Mouse (Mus musculus) embryonic facial prominence, embryonic 15.5 days (tissue): ENCODE data around the gene Trip10. TPM values are rescaled to one million over a fixed set of nuclear protein-coding genes. Genes with fewer than 3 reads are reported as not detected.
"Not testable (repeated sequence)": the region's sequence is repeated elsewhere in the genome, so short reads cannot be mapped to it uniquely, and the experiment has no call there.

ENCODE experiments used
- ATAC-seq: fragments of 200-750 bp; cut with Nextera tagmentation; 2 replicates; pipeline ENCODE4 v1.8.0; 2017; ENCODE audit warnings: low read depth, moderate TSS enrichment; ENCODE audit not compliant: insufficient number of reproducible peaks, low FRiP score, low TSS enrichment
- H3K27ac ChIP-seq: fragments of 300-500 bp; sonication (generic); replicated peaks from 2 replicates; pipeline ENCODE4 v1.5.1; 2015; ENCODE audit warnings: mild to moderate bottlenecking, inconsistent platforms
- H3K27me3 ChIP-seq: fragments of 300-500 bp; sonication (generic); 2 replicates; pipeline ENCODE4 v1.6.1; 2015; ENCODE audit warnings: inconsistent platforms
- H3K36me3 ChIP-seq: fragments of 300-500 bp; sonication (generic); 2 replicates; pipeline ENCODE4 v1.6.1; 2015; ENCODE audit warnings: mild to moderate bottlenecking, inconsistent platforms
- H3K4me1 ChIP-seq: fragments of 300-500 bp; sonication (generic); 2 replicates; pipeline ENCODE4 v1.6.1; 2015; ENCODE audit warnings: inconsistent platforms
- H3K4me2 ChIP-seq: fragments of 300-500 bp; sonication (generic); replicated peaks from 2 replicates; pipeline ENCODE4 v1.6.1; 2015; ENCODE audit warnings: mild to moderate bottlenecking, inconsistent platforms
- H3K4me3 ChIP-seq: fragments of 300-500 bp; sonication (generic); replicated peaks from 2 replicates; pipeline ENCODE4 v1.5.1; 2015; ENCODE audit warnings: mild to moderate bottlenecking, inconsistent platforms
- H3K9ac ChIP-seq: fragments of 300-500 bp; sonication (generic); 2 replicates; pipeline ENCODE4 v1.6.1; 2015; ENCODE audit warnings: inconsistent platforms
- H3K9me3 ChIP-seq: fragments of 300-500 bp; sonication (generic); replicated peaks from 2 replicates; pipeline ENCODE4 v1.6.1; 2016; ENCODE audit warnings: inconsistent platforms
- WGBS: fragments of 180-500 bp; shearing (Covaris S2); methylation state at CpG from one replicate; pipeline ENCODE4 v1.1.7; 2015; 5-methylcytosine and 5-hydroxymethylcytosine counted together
- polyA plus RNA-seq: library from polyadenylated mRNA; unstranded; fragments of >200 nt; fragmentation: Nextera tagmentation; extraction: Ambion mirVana; gene quantifications from 2 replicates; pipeline ENCODE4 v1.2.1, GENCODE M21; 2015

Trip10 gene
- polyA plus RNA-seq, 1 experiment from 2014 or later = 36.8 TPM

GRCm38 (mm10) chr17:57271301-57271700 is 22.0 kb downstream of the Trip10 start:
- Histone ChIP-seq H3K9me3 (no peaks in the 10 kb centered on the region), H3K36me3 (no peaks in the 10 kb centered on the region), H3K4me2 (no peak overlapping the region), H3K4me3 (no peak overlapping the region), H3K27me3 (no peaks in the 10 kb centered on the region), H3K27ac (no peak overlapping the region), H3K4me1 (peaks cover 27% of the 10 kb centered on the region), H3K9ac (no peak overlapping the region)
- 56% methylated on average over 9 of the region's 9 CpGs for WGBS
- ATAC-seq = no peak

DNA sequence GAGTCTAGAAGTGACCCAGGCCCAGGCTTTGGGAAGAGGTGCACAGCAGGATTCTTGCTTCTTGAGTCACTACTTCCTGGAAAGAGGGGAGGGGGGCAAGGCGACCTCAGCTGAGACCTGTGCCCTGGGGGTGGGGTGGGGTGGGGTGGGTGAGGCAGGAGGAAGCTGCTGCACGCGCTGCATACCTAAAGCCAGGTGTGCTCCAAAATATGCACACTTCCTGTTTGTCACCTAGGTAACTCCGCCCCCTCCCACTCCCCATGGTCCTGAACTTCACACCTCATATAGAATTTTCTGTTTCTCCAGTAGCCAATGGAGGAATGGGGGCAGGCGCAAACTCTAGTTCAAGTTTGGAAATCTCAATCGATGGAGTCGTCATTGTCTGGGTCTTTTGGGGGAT is 24.6 kb downstream of the Trip10 start:
- peak overlapping the region; percentile 84; the same call in 1 of the 2 replicates for H3K4me2 ChIP-seq
- H3K9me3 ChIP-seq = no peaks in the 10 kb centered on the region
- no peak overlapping the region for H3K27ac ChIP-seq
- no peak overlapping the region for H3K9ac ChIP-seq
- WGBS = 31% methylated on average over 7 of the region's 7 CpGs
- H3K36me3 ChIP-seq = no peaks in the 10 kb centered on the region
- no peak for ATAC-seq
- no peaks in the 10 kb centered on the region for H3K27me3 ChIP-seq
- peaks cover 30% of the 10 kb centered on the region for H3K4me1 ChIP-seq
- H3K4me3 ChIP-seq = no peak overlapping the region

DNA sequence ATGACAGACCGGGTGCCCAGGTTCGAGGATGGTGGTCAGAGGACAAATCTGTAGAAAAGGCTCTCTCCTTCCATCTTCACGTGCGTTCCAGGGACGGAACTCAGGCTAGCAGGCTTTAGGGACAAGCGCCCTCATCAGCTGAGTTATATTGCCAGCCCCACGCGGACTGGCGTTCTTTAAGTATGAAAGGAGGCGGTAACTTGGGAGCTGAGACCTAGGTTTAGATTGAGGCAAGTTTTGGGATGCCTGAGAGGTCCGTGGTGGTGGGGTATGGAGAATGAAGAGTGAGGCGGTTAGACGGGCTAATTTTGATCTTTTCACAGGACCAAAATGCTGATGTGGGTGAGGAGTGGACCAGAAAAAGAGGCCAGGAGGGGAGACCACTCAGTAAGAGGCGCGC is 25.4 kb downstream of the Trip10 start:
- Histone ChIP-seq H3K27ac (peak overlapping the region; percentile 31; the same call in 1 of the 2 replicates), H3K27me3 (no peaks in the 10 kb centered on the region)

GRCm38 (mm10) chr17:57275111-57275996 is 26.1 kb downstream of the Trip10 start:
- H3K4me2 ChIP-seq = peak overlapping the region; percentile 84
- H3K4me1 ChIP-seq = peaks cover 30% of the 10 kb centered on the region
- under 1% methylated on average over 53 of the region's 53 CpGs for WGBS
- no peaks in the 10 kb centered on the region for H3K36me3 ChIP-seq
- no peaks in the 10 kb centered on the region for H3K9me3 ChIP-seq
- H3K4me3 ChIP-seq = peak overlapping the region; percentile 59
- H3K9ac ChIP-seq = peak overlapping the region; percentile 50
- H3K27me3 ChIP-seq = 0 out of 2 replicates have a peak, but pooled peaks cover 4% of the 10 kb centered on the region
- peak overlapping the region; percentile 48 for H3K27ac ChIP-seq
- ATAC-seq = peak; percentile 83

More for the DNA sequence above, 25.4 kb downstream of the Trip10 start:
- 6% methylated on average over 15 of the region's 15 CpGs for WGBS
- no peak for ATAC-seq
- H3K4me3 ChIP-seq = peak overlapping the region; percentile 59
- peak overlapping the region; percentile 50 for H3K9ac ChIP-seq
- peak overlapping the region; percentile 84 for H3K4me2 ChIP-seq
- H3K9me3 ChIP-seq = no peaks in the 10 kb centered on the region
- H3K36me3 ChIP-seq = no peaks in the 10 kb centered on the region
- peaks cover 30% of the 10 kb centered on the region for H3K4me1 ChIP-seq

- 3% methylated on average over 13 of the region's 13 CpGs for WGBS
- ATAC-seq = no peak
- H3K9ac ChIP-seq = no peak overlapping the region
- H3K27ac ChIP-seq = peak overlapping the region; percentile 48
- no peaks in the 10 kb centered on the region for H3K36me3 ChIP-seq
- 0 out of 2 replicates have a peak, but pooled peaks cover 4% of the 10 kb centered on the region for H3K27me3 ChIP-seq
- peak overlapping the region; percentile 84 for H3K4me2 ChIP-seq
- H3K9me3 ChIP-seq = no peaks in the 10 kb centered on the region
- peaks cover 30% of the 10 kb centered on the region for H3K4me1 ChIP-seq
- H3K4me3 ChIP-seq = peak overlapping the region; percentile 59
These were observed 26.7 kb downstream of the Trip10 start for GRCm38 (mm10) chr17:57275997-57276351.

DNA sequence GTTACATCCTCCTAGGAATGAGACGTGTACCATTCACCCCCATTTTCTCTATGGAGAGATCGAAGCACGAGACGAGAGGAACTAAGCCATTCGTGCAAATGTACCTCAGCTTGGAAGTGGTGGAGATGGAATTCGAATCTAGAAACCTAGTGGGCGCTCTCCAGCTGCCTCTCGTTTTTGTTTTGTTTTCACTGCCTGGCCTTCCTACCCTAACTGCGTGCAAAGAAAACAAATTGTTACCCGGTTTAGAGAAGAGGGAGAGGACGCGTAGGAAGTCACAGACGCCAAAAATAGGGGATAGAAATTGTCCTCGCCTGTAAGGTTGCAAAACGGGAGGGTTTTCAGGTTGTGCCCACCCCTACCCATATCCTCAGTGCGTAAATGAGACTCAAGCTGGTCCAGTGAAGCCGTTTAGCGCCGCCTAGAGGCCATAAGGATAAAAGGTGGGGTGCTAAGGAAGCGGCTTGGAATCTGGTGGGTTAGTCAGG is 27.4 kb downstream of the Trip10 start:
- ATAC-seq = no peak
- peak overlapping the region; percentile 84 for H3K4me2 ChIP-seq
- no peaks in the 10 kb centered on the region for H3K36me3 ChIP-seq
- H3K27ac ChIP-seq = peak overlapping the region; percentile 48
- peaks cover 26% of the 10 kb centered on the region for H3K4me1 ChIP-seq
- no peak overlapping the region; the same call in 1 of the 2 replicates for H3K9ac ChIP-seq
- H3K9me3 ChIP-seq = no peaks in the 10 kb centered on the region
- under 1% methylated on average over 20 of the region's 20 CpGs for WGBS
- H3K27me3 ChIP-seq = 0 out of 2 replicates have a peak, but pooled peaks cover 4% of the 10 kb centered on the region
- peak overlapping the region; percentile 59 for H3K4me3 ChIP-seq

DNA sequence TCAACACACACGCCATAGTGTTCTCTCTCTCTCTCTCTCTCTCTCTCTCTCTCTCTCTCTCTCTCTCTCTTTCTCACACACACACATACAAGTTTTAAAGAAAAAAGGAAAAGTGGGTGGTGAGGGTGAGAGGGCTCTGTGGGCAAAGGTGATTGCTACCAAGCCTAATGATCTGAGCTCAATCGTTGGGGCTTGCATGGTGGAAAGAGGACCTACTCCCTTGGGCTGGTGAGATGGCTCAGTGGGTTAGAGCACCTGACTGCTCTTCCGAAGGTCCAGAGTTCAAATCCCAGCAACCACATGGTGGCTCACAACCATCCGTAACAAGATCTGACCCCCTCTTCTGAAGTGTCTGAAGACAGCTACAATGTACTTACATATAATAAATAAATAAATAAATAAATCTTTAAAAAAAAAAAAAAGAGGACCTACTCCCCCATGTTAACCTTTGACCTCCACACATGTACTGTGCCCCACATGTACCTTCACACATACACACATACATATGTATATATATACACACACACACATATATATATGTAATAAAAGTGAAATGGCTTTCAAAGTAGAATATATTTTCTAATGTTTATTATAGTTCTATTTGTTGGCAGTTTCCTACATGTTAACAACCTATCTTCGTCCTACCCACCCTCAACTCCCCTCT is 28.5 kb downstream of the Trip10 start:
- ATAC-seq, H3K36me3 ChIP-seq, H3K27me3 ChIP-seq, H3K9me3 ChIP-seq, H3K9ac ChIP-seq, H3K4me2 ChIP-seq, H3K27ac ChIP-seq, H3K4me3 ChIP-seq: not testable (repeated sequence)
- WGBS = 85% methylated on average over 4 of the region's 5 CpGs
- H3K4me1 ChIP-seq = peaks cover 26% of the 10 kb centered on the region

- peaks cover 26% of the 10 kb centered on the region for H3K4me1 ChIP-seq
- WGBS = 83% methylated on average over 2 of the region's 2 CpGs
These were observed 29.3 kb downstream of the Trip10 start for GRCm38 (mm10) chr17:57278537-57278936.

GRCm38 (mm10) chr17:57278943-57279590 is 29.8 kb downstream of the Trip10 start, which contains the start of gene Vav1:
TSS of gene Vav1 (plus strand) at chr17:57279100.
- no peak within 1 kb of the TSS for H3K4me2 ChIP-seq
- no peak within 1 kb of the TSS for H3K9ac ChIP-seq
- H3K4me3 ChIP-seq = no peak within 1 kb of the TSS
- 61% methylated on average over 26 of the region's 26 CpGs for WGBS
- H3K36me3 ChIP-seq = no peaks in the 10 kb centered on the region
- no peak for ATAC-seq
- H3K9me3 ChIP-seq = no peaks in the 10 kb centered on the region
- H3K27ac ChIP-seq = no peak within 1 kb of the TSS
- H3K27me3 ChIP-seq = 0 out of 2 replicates have a peak, but pooled peaks cover 4% of the 10 kb centered on the region
- H3K4me1 ChIP-seq = peaks cover 23% of the 10 kb centered on the region

More at GRCm38 (mm10) chr17:57278537-57278936, 29.3 kb downstream of the Trip10 start:
- Histone ChIP-seq H3K4me2 (no peak overlapping the region), H3K9ac (no peak overlapping the region), H3K27ac (no peak overlapping the region), H3K4me3 (no peak overlapping the region), H3K36me3 (no peaks in the 10 kb centered on the region), H3K27me3 (0 out of 2 replicates have a peak, but pooled peaks cover 4% of the 10 kb centered on the region), H3K9me3 (no peaks in the 10 kb centered on the region)
- no peak for ATAC-seq

DNA sequence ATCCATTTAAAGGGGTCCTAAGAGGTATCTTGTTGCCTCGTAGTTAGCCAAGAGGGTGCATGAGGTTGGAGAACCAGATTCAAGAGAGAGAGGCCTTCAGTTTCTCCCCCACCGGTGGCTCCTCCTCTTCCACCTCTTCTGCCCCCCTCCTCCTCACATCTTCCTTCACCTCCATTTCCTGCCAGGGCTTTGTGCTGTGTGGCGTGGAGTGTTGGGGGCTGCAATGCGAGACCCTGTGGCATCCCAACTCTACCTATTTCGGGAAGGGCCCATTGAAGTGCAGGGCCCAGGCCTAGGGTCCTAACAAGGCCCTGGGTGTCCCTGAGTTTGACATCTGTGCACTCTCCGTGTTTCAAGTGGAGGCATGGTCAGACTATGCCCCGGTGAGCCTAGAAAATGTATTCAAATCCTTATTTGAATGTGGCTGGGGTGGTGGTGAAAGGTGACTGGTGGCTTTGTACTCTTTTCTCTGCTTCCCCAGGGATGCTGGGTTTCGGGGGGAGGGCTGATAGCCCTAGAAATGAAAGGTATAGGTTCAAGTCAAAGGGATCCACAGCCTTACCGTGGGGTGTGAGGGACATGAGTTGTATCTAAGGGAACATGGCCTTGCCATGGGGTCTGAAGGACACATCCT is 30.5 kb downstream of the Trip10 start:
- Histone ChIP-seq H3K36me3 (no peaks in the 10 kb centered on the region), H3K4me3 (no peak overlapping the region), H3K4me2 (no peak overlapping the region), H3K27me3 (0 out of 2 replicates have a peak, but pooled peaks cover 4% of the 10 kb centered on the region), H3K9ac (no peak overlapping the region), H3K27ac (no peak overlapping the region), H3K9me3 (no peaks in the 10 kb centered on the region), H3K4me1 (peaks cover 17% of the 10 kb centered on the region)
- ATAC-seq = no peak
- 50% methylated on average over 9 of the region's 9 CpGs for WGBS
